Mouse (Mus musculus): ENCODE results near the gene Donson. TPM values are rescaled to one million over a fixed set of nuclear protein-coding genes. Genes with fewer than 3 reads are reported as not detected.

The Donson gene
- total and polyA plus RNA-seq, 2 experiments from 2014 or later = 4.9 to 5.0 TPM

DNA sequence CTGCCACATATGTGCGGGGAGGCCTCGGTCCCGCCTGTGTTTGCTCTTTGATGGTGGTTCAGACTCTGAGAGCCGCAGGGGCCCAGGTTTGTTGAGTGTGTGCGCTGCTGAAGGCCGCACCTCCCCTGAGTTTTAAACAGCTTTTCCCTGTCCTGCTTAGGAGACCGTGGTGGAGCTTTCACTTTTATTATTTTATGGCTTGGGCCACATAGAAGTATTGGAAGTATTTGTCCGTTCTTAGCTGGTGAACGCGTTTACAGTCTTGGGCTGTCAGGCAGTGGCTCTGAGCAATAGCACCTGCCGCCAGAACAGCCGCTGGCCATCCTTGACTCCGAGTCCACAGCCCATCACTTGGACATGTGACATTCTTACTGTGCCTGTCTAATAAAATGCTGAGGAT, 13.3 kb upstream of the Donson start:
- Histone ChIP-seq H3K4me2 (ENCODE audit: low read depth, low read length) (no peak overlapping the region), H3K4me1 (ENCODE audit: control insufficient read depth, insufficient read depth) (no peaks in the 10 kb centered on the region), H3K9ac (replicated peaks; ENCODE audit: low read depth, low read length) (no peak overlapping the region), H3K27me3 (ENCODE audit: control insufficient read depth, insufficient read depth, low read length) (no peaks in the 10 kb centered on the region), H3K4me3 (ENCODE audit: low read depth, low read length) (no peak overlapping the region), H3K27ac (ENCODE audit: low read depth) (no peak overlapping the region), H3K9me3 (replicated peaks; ENCODE audit: control insufficient read depth, low read length) (no peaks in the 10 kb centered on the region), H3K36me3 (replicated peaks; ENCODE audit: control insufficient read depth, insufficient read depth, low read length) (peaks cover 59% of the 10 kb centered on the region)
- no peak for DNase-seq (ENCODE audit: low spot score)
- 84% methylated on average over 13 of the region's 13 CpGs for whole genome bisulfite sequencing
- no peak for ATAC-seq (ENCODE audit: insufficient read depth, low read depth)
- TF ChIP-seq CTCF (IDR thresholded peaks at IDR 0.05; ENCODE audit: low read depth) (no peak), EP300 (IDR thresholded peaks at IDR 0.05; ENCODE audit: low read depth) (no peak)

DNA sequence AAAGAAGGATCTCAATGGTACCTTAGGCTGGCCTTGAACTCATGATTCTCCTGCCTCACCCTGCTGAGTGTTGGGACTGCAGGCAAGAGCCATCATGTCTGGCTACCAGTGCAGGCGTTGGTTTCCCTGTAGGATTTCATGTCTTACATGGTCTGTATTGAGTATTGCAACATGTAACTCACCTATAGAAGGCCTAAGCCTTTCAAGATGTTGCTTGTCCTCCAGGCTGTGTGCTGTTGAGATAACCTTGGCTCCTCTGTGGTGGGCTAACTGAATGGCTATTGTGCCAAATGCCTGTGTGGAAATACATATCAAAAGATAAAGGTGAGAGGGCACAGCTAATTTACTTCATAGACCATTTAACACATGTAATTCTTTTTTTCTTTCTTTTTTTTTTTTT, 10.4 kb upstream of the Donson start:
- 87% methylated on average over 1 of the region's 1 CpGs for WGBS
- no peak overlapping the region for H3K4me2 ChIP-seq (ENCODE audit: low read depth, low read length)

DNA sequence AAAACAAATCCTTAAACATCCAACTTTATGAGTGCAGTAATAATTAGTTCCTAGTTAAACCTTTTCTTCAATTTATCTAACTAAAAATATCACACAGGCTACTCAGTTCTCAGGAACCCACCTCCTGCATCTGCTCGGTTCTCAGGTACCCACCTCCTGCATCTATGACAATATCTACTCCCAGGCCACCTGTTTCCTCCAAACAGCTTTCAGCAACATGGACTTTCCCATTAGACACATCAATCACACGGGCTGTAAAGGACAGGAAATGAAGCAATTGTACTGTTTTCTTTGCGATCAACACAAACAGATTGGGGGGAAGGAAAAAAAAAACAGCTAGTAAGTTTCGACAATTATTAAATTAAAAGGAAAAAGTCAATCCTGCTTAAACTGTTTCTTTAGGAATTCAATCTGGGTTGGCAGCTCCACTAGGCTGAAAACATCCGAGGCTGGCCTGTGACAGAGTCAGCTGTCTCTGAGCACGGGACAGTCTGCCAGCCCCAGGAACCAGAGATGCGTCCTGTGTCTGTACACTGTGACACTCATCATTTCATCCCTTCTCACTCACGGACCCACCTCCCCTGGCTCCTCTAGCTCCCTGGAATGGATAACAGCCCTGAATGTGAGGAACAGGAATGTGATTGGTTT, 6.7 kb upstream of the Donson start:
- no peak for DNase-seq (ENCODE audit: low spot score)
- Histone ChIP-seq H3K36me3 (replicated peaks; ENCODE audit: control insufficient read depth, insufficient read depth, low read length) (peaks cover 23% of the 10 kb centered on the region), H3K27me3 (ENCODE audit: control insufficient read depth, insufficient read depth, low read length) (no peaks in the 10 kb centered on the region), H3K4me2 (ENCODE audit: low read depth, low read length) (no peak overlapping the region), H3K9ac (replicated peaks; ENCODE audit: low read depth, low read length) (no peak overlapping the region), H3K27ac (ENCODE audit: low read depth) (no peak overlapping the region), H3K4me1 (ENCODE audit: control insufficient read depth, insufficient read depth) (no peaks in the 10 kb centered on the region), H3K4me3 (ENCODE audit: low read depth, low read length) (no peak overlapping the region), H3K9me3 (replicated peaks; ENCODE audit: control insufficient read depth, low read length) (no peaks in the 10 kb centered on the region)
- TF ChIP-seq EP300 (IDR thresholded peaks at IDR 0.05; ENCODE audit: low read depth) (no peak), CTCF (IDR thresholded peaks at IDR 0.05; ENCODE audit: low read depth) (no peak)
- 48% methylated on average over 8 of the region's 8 CpGs for WGBS
- no peak for ATAC-seq (ENCODE audit: insufficient read depth, low read depth)

More for the DNA sequence above, 10.4 kb upstream of the Donson start:
- TF ChIP-seq EP300 (IDR thresholded peaks at IDR 0.05; ENCODE audit: low read depth) (no peak), CTCF (IDR thresholded peaks at IDR 0.05; ENCODE audit: low read depth) (no peak)
- Histone ChIP-seq H3K36me3 (replicated peaks; ENCODE audit: control insufficient read depth, insufficient read depth, low read length) (peaks cover 39% of the 10 kb centered on the region), H3K27me3 (ENCODE audit: control insufficient read depth, insufficient read depth, low read length) (no peaks in the 10 kb centered on the region), H3K4me3 (ENCODE audit: low read depth, low read length) (no peak overlapping the region), H3K27ac (ENCODE audit: low read depth) (no peak overlapping the region), H3K9me3 (replicated peaks; ENCODE audit: control insufficient read depth, low read length) (no peaks in the 10 kb centered on the region), H3K4me1 (ENCODE audit: control insufficient read depth, insufficient read depth) (no peaks in the 10 kb centered on the region), H3K9ac (replicated peaks; ENCODE audit: low read depth, low read length) (no peak overlapping the region)
- DNase-seq (ENCODE audit: low spot score) (no peak), ATAC-seq (ENCODE audit: insufficient read depth, low read depth) (no peak)

DNA sequence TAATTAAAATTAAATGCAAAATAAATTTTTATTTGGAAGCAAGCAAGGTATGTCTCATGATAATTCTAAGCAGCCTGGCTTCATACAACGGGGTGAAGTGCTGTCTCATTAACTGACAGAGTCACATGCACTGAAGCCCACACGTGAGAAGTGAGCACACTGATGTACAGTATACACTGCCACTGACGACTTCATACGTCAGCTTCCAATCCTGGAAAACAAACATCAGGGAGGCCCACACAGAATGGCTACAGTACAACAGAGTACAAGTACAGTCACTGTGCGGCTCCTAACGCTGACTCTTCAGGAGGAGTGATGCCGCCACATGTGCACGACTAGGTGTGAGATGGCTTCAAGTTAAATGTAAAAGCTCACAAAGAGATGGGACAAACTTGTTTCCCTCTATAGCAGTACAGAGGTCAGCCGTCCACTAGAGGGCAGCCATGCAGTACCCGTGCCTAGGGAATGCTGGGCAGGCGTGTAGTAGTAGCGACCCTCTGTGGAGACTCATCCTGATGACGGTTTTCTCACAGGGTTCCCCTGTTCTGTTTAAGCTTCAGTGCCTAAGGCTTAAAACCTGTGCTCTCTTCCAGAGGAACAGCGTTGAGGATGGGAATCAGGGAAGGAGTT, 6.0 kb upstream of the Donson start:
- DNase-seq (ENCODE audit: low spot score) = peak; percentile 79
- no peak overlapping the region for H3K4me2 ChIP-seq (ENCODE audit: low read depth, low read length)
- H3K4me1 ChIP-seq (ENCODE audit: control insufficient read depth, insufficient read depth) = 0 out of 2 replicates have a peak, but pooled peaks cover 3% of the 10 kb centered on the region
- TF ChIP-seq CTCF (IDR thresholded peaks at IDR 0.05; ENCODE audit: low read depth) (peak; percentile 98), EP300 (IDR thresholded peaks at IDR 0.05; ENCODE audit: low read depth) (no peak)
- 25% methylated on average over 14 of the region's 14 CpGs for WGBS
- peaks cover 20% of the 10 kb centered on the region for H3K36me3 ChIP-seq (replicated peaks; ENCODE audit: control insufficient read depth, insufficient read depth, low read length)
- H3K9ac ChIP-seq (replicated peaks; ENCODE audit: low read depth, low read length) = no peak overlapping the region
- no peak overlapping the region for H3K4me3 ChIP-seq (ENCODE audit: low read depth, low read length)
- peak; percentile 93 for ATAC-seq (ENCODE audit: insufficient read depth, low read depth)
- H3K27ac ChIP-seq (ENCODE audit: low read depth) = no peak overlapping the region
- H3K27me3 ChIP-seq (ENCODE audit: control insufficient read depth, insufficient read depth, low read length) = no peaks in the 10 kb centered on the region
- no peaks in the 10 kb centered on the region for H3K9me3 ChIP-seq (replicated peaks; ENCODE audit: control insufficient read depth, low read length)

DNA sequence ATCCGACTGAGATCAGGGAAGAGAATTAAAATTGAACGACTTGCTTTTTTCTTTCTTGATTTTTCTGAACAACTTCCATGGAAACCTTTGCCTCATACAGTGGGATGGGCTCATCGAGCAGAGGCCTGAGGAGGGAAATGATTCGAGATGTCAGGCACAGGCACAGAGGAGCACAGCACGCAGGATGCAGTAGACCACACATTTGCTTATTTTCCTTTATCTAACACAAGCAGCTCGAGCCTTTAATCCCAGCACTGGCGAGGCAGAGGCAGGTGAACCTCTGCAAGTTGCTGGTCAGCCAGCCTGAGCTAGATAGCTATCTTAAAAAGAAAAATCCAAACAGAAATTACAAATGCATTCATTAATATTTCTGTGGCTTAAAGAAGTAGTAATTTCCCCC, 1.2 kb upstream of the Donson start:
- 50% methylated on average over 7 of the region's 7 CpGs for WGBS
- DNase-seq (ENCODE audit: low spot score) = no peak
- Histone ChIP-seq H3K36me3 (replicated peaks; ENCODE audit: control insufficient read depth, insufficient read depth, low read length) (peaks cover 12% of the 10 kb centered on the region; the same call in 1 of the 2 replicates), H3K9ac (replicated peaks; ENCODE audit: low read depth, low read length) (no peak overlapping the region), H3K4me3 (ENCODE audit: low read depth, low read length) (no peak overlapping the region), H3K27me3 (ENCODE audit: control insufficient read depth, insufficient read depth, low read length) (no peaks in the 10 kb centered on the region), H3K27ac (ENCODE audit: low read depth) (no peak overlapping the region), H3K9me3 (replicated peaks; ENCODE audit: control insufficient read depth, low read length) (no peaks in the 10 kb centered on the region), H3K4me1 (ENCODE audit: control insufficient read depth, insufficient read depth) (peaks cover 9% of the 10 kb centered on the region; the same call in 1 of the 2 replicates), H3K4me2 (ENCODE audit: low read depth, low read length) (no peak overlapping the region)
- no peak for ATAC-seq (ENCODE audit: insufficient read depth, low read depth)
- TF ChIP-seq CTCF (IDR thresholded peaks at IDR 0.05; ENCODE audit: low read depth) (no peak), EP300 (IDR thresholded peaks at IDR 0.05; ENCODE audit: low read depth) (no peak)

Data from heart, postnatal 0 days (tissue).